Mouse (Mus musculus) inflammation-experienced regulatory T-cells, adult 6 months (primary cell): Measurements from ENCODE around the gene Golga4. TPM values are rescaled to one million over a fixed set of nuclear protein-coding genes. Genes with fewer than 3 reads are reported as not detected.

Experiments
- ATAC-seq: one replicate; pipeline ENCODE4 v1.8.0; 2017
- polyA plus RNA-seq, 3 experiments: library from polyadenylated mRNA; unstranded; fragments of 100-300 nt; shearing (Covaris generic); gene quantifications; one replicate each; pipeline ENCODE4 v1.2.1; 2017

Gene Golga4
- polyA plus RNA-seq, 3 experiments from 2014 or later, result 19.4 to 33.8 (median 29.9) TPM

DNA sequence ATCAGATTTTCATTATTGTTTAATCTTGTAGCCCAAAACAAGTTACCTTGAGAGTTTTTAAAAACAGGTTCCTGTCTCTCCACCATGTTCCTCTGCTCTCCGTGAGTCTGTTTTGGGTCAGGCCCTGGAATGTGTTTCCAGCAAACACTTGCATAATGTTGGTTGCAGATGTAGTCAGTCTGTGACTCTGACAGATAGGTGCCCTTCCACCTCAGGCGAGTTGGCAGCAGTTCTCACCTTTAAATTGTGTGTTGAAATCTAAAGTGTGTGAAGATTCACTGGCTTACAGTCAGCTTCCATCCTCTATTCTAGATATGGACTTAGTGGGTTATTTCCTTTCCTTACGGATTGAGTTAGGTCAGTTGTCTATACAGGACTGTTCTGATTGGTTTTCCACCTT, 23.7 kb downstream of the Golga4 start:
- ATAC-seq, result no peak

DNA sequence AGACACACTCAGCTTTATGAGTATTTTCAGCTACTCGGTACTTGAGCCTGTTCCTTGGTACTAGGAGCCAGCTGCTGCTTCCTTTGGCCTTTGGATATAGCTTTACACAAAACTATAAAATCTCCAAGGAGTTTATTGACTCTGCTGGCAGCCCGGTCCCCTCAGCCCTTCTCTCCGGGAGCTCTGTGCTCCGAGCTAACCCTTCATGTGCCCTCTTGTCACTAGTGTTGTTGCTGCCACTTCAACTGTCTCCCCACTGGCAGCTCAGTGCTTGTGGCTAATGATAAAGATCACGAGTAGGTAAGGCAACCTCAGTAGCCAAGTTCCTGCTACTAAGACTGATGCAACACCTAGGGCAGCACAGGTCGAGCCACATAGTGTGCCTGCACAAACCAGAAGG, 24.6 kb downstream of the Golga4 start:
- ATAC-seq, result no peak

DNA sequence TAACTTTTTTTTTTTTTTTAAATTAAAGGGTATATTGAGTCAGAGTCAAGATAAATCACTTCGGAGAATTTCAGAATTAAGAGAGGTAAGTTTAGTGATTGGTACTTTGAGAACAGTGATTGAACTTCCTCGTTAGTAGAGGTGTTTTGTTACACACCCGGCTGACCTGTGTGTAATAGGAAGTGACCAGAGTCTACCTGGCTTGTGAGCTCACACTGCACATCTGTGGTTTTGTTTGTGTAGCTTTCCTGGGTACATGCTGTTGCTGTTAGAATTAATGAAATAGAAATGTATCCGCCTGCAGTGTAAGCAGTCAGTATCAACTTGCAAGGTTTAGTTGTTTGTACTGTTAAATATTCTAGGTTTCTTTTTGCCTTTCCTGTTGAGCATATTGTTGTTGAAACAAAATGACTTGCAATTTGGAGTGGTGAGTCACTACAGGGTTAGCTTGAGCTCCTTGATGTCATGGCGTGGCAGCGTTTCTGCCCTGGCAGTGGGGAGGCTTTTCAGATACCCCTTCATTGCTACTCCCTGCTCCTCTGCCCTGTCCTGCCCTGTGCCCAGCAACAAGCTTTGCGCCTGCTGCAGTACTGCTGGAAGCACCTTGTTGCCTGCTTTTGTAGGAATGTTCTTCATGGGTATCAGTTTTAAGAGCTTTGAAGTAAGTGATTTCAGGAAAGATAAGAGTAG, 26.6 kb downstream of the Golga4 start:
- no peak for ATAC-seq

DNA sequence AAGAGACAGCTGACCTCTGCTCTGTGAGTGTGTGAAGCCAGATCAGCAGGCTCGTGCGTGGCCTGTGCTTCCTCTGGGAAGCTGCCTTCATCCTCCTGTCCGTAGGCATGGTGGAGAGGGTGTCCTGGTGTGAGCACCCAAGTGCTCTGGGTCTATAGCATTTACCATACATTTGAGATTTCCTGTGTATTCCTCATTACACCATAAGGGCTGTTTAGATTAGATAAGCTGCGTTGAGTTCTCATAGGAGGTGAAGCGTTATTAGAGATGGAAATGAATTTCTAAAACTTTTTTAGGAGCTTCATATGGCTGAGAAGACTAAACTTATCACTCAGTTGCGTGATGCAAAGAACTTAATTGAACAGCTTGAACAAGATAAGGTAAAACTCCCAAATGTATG, 30.9 kb downstream of the Golga4 start:
- no peak for ATAC-seq

DNA sequence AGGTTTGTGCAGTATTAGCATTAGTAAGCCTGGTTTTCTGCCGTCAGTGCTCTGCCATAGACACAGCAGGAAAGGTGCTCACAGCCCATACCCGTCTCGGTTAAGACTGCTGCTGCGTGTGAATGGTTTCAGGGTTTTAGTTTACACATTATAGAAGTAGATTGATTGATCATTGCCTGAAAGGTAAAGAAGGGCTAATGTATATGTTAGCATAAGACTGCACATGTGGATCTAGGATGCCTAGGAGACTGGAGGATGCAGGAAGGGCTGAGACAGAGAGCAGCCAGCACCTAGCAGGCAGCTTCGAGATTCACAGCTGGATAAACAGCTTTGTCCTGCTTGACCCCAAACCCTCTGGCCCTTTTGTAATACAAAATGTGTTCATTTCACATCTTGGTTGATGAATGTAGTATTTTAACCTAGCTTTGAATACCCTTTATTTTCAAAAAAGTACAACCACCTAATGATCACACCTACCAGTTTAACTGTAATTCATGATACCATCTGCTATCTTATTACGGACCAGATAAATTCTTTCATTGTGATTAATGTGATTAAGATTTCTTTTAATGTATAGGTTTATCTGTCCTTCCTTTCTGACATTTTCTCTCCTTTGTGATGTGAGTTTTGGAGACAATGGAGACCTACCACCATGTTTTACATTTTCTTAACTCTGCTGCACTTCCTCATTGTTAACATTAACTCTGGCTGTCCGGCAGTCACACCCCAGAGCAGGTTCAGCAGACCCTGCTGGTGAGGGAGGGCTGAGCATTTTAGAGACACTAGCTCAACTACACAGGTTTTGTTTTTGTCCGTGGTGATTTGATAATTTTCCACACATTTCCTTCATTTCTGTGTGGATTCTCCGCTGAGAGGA, 31.6 kb downstream of the Golga4 start:
- ATAC-seq, result no peak

DNA sequence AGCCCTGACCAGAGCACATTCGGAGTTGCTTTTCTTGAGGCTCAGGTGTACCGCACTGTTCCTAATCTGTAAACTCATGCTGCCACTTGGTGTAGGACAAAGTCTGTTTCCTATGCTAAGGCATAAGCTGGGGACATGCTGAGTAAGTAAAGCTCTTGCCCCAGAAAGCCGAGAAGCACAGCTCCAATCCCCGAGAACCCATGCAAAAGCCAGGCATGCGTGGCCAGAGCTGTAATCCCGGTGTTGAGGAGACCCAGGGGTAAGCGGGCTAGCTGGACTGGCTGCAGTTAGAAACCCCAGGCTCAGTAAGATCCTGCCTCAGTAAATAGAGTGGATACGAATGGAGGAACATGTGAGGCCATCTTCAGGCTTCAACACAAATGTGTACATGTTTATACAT, 35.8 kb downstream of the Golga4 start:
- ATAC-seq, result no peak

DNA sequence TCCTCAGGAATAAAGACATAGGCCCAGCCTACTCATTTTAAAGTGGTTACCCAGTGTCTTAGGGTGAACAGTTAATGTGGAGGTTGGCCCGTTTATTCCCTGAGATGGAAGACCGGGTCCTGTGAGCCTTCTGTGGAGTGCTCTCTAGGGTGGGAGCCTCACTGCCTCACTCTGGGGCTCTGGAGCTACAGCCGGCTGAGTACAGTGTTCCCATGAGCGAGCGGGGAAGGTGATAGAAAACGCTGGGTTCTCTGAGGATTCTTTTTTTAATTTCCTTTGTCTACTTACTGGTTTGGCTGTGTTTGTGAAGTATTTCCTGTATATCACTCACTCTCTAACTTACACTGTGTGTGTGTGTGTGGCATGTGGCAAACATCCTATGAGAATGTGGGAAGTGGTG, 39.1 kb downstream of the Golga4 start:
- ATAC-seq, result no peak

DNA sequence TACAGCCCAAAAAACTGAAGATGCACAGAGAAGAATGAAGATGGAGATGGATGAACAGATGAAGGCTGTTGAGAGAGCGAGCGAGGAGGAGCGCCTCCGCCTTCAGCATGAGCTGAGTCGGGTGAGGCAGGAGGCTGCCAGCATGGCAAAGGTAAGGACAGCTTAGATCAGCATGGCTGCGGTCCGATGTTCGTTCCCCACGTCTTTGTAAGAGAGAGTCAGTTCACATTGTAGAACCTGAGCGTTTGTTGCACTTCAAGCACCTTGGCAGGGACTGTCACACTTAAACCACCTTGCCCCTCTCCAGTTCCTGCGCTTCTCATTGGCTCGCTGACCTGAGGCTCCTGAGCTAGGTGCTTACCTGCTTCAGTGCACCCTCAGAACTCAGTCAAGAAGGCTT, 42.6 kb downstream of the Golga4 start:
- no peak for ATAC-seq

DNA sequence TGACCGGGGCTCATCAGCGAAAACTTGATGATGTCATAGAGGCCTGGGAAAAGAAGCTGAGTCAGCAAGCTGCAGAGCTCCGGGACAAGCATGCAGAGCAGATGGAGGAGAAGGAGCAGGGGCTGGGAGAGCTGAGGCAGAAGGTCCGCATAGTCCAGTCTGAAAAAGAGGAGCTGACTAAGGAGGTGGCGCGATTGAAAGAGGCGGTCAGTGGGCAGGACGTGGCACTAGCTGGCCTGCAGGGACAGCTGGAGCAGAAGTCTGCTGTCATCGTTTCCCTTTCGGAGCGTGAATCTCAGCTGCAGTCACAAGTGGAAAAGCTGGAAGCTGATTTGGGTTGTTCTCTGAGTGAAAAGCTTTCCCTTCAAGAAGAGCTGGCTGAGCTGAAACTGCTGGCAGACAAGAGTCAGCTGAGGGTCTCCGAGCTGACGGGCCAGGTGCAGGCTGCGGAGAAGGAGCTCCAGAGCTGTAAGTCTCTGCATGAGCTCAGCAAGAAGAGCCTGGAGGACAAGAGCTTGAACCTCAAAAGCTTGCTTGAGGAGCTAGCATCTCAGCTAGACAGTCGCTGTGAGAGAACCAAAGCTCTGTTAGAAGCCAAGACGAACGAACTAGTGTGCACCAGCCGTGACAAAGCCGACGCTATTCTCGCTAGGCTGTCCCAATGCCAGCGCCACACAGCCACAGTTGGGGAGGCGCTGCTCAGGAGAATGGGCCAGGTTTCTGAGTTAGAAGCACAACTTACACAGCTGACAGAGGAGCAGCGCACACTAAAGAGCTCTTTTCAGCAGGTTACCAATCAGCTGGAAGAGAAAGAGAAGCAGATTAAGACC, 51.1 kb downstream of the Golga4 start:
- no peak for ATAC-seq

DNA sequence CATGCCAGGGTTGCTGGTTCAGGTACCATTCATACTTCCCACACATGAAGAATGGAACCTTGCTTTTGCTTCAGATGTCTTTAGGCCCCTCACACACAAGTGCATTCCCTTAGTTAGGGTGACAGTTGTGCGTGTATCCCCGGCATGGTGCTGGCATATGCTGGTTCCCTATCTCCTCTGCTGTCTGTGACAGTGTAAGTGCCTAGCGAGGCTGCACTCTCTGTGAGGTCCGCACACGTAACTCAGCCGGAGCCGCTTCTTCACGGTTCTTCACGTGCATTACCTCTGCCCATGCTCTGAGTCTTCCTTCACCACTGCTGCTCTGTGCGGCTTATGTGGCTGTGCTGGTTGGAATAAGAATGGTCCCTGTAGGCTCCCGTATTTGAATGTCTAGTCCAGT, 57.3 kb downstream of the Golga4 start:
- no peak for ATAC-seq

DNA sequence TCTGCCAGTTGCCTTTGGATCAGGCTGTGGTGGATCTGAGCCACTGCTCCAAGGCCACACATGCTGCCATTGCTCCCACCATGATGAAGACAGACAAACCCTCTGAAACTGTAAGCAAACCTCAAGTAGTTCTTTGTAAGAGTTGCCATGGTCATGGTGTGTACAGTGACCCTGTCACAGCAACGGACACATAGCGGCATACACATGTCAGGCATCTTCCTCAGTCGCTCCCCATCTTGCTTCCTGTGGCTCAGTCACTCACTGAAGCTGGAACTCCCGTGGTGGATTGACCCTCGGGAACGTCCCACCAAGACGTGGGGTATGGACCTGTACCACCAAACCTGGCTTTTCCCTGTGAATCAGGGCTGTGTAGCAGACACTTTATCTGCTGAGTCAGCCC, 57.8 kb downstream of the Golga4 start:
- ATAC-seq, result no peak

DNA sequence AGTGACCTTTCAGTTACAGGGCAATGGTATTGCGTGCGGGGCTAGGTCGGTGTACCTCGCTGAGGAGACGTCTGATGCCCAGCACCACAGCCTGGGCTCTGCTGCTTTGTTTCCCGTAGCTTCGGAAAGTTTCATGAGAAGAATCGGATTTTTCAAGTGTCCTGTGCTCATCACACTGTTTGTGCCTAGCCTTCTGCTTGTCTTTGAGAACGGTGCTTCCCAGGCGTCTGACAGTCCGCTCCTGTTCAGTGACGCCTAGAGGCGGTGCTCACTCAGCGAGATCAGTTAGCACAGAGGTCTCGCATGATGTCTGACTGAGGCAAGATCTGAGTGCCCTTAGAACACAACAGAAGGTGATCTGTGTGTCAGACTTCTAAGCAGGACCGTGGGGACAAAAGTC, 58.6 kb downstream of the Golga4 start:
- ATAC-seq, result no peak

DNA sequence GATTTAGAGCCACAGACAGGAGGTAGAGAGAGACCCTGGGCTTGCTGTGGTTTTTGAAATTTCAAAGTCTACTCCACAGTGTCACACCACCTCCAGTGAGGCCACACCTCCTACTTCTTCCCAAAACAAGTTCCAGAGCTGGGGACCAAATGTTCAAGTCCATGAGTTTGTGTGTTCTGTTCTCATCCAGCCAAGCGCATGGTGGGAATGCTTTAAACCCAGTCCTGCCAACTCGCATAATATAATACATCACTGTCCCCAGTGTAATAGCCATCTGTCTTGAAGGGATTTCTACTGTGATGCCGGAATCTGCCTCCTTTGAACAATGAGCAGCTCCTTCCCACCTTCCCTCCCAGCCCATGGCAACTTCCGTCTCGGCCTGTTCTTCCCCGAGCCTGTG, 63.3 kb downstream of the Golga4 start:
- ATAC-seq, result no peak

DNA sequence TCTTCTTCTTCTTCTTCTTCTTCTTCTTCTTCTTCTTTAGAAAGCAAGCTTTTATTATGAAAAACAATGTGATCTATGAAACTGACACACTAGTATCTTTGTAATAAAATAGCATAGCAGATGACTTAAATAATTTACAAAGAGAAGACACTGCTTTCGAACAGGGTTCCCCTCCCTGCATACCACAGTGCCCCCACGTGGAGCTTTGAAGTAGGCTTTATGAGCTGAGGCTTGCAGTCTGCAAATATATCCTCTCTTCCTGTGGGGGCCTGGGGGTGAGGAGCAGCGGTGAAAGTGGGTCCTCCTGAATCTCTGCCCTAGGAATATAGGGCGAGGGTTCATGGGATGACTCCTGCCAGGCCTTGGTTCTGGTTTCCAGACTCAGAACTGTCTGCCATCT, 64.8 kb downstream of the Golga4 start:
- ATAC-seq, result no peak

DNA sequence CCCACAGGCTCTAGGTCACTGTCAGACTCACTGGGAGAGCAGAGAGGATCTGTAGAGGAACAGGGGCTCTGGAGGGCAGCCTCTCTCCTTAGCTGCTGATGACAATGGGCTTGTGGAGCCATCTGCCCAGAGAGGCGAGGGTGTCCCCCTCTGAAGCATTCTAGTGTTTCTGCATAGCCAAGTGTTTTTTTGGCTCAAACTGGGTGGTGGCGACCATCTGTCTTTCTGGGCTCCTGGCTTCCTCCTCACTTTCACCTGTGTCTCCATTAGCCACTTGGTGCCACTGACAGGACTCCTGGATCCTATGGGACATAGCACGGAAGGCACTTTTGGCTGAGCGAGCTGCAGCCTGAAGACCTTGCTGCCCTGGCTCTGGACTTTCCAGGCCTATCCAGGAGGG, 65.6 kb downstream of the Golga4 start:
- ATAC-seq, result no peak

DNA sequence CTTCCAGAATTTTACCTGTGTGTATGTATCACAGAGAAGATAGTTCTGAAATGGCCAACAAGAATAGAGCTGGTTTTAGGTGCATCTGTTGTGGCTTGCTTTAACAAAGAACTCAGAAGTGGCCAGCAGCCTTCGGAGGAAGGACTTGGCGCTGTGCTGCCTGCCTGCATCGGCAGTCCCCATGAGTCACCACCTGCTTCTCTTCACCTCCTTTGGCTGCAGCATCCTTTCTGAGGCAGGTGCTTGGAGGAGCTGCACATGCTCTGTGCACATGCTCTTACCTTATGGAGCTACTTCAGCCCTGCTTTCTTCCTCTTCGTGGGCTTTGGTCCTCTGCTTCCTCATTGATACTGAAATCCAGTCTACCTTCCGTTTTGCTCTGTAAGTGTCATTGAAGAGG, 68.8 kb downstream of the Golga4 start:
- no peak for ATAC-seq

DNA sequence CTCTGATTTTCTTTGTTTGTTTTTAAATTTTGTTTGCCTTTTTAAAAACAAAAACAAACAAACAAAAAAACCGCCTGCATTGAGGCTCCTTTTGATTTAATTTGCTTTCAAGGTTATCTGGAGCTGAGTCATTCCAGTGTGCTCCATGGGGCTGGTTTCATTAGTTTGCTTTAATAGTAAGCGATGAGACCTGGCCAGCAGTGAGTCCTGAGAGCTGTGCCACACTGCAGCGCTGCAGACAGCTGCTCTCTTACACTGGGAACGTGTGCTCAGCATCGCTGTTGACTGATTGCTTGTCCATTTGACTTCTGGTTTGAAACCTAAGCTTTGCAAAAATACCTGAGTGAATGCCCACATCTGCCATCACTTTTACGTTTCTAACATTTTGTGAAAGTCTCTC, 74.3 kb downstream of the Golga4 start:
- ATAC-seq, result no peak

DNA sequence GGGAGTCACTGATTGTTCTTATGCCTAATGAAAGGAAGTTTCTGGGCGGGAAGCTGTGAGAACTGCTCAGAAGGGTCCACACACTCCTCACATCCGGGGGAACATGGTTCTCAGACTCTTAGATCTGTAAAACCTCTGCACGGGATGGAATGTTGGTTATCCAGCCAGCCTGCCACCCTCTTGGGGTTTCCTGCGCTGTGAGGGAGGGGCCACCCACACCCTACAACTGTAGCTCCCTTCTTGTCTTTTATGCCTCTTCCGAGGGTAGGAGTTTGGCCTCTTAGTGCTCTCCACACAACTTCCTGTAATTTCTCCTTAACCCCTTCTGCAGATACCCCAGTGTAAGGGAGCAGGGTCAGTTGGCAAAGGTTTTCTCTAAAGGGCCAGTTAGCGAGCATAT, 76.7 kb downstream of the Golga4 start:
- no peak for ATAC-seq

DNA sequence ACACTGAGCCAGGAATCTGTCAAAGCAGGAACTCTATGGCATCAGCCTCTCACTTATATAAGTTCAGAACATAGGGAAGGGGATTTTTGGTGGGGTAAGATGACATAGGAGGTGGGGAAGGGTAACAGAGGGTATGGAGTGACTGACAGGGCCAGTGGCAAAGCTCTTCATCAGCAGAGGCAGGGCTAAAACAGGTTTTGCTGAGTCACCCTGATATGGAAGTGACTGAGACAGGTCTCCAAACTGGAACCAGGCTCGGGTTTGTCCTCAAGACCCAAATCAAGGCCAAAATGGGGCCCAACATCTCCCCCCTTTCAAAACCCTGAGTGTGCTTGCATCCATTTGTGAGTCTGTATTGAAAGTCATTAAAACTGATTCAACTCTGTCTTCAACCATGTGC, 78.8 kb downstream of the Golga4 start:
- no peak for ATAC-seq

DNA sequence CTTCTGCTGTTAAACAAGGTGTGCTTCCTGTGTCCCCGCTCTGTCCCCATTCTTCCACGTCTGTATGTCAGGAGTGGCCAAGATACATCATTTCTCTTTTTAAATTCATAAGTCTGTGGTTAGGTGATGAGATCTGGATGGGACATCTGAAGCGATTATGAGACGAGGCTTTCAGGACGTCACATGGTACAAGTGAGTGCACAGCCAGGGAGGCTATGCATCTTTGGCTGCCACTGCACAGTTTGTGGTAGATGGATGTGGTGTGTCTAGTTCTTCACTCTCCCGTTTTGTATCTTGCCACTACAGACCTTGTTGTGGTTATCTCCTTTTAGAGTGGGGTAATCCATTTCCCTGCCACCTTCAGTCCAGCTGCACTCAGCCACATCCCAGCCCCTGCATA, 79.9 kb downstream of the Golga4 start:
- no peak for ATAC-seq

DNA sequence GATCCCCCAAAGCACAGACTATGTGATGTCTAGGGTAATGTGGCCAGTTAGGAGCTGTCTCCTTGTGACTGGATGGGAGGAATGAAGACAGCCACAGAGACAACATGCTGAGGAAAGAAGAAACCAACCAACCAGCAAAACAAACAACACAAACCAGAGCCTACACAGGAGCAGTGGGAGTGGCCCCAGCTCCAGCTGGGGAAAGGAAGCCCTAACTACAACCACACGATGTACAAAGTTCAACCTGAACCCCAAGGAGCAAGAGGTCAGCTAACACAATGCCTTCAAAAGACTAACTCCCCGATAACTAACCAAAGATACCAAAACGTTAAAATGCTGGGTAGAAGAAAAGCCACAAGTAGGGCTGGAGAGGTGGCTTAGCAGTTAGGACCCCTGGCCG, 81.0 kb downstream of the Golga4 start:
- ATAC-seq, result no peak

DNA sequence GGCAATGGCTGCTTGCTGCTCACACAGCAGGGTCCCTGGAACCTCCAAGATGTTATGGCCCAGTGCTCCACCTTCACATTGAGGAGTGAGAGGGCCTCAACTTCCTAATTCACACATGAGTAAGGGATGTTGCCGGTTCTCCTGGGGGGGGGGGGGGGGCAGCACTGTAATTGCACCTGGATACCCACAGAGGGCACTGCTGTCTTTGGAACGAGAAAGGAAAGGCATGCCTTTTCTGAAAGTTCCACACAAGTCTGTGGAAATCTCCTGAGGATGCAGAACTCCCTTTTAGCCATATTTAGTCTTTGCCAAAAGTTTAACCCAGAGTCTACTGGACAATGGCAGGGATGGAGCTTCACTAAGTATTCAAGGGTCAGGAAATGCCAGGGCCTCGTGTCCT, 83.2 kb downstream of the Golga4 start:
- ATAC-seq, result no peak

DNA sequence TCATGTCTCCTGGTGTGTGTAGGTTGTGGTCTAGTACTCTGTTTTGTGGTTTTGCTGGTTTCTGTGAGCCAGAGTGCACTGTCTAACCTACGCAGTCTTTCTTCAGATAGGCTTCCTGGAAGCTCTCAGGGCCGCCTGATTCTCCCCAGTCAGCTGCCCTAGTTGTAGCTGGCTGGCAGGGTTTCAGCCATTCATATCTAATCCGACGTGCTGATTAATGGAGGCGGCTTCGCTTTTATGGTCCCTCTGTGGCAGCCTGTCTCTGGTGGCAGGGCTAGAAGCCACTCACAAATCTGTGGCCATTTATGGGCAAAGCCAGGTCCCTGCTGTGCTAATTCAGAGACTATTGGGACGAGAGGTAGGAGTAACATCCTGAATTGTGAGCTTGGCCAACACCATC, 84.2 kb downstream of the Golga4 start:
- no peak for ATAC-seq

DNA sequence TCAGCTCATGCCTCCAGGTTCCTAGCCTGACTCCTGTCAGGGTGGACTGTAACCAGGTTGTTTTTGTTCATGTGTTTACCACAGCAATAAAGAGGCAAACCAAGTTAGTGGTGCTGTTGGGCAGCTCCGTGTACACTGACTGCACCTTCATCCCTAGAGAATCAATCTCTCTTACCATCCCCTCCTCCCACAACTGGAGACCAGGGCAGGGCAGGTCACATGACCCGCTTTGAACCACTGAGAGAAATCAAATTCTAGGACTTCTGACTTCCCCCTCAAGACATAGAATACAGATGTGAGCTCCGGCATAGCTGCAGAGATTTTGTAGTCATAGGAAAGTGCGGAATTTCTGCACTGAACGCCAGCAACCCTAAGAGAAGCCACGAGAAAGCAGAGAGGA, 85.6 kb downstream of the Golga4 start:
- ATAC-seq, result no peak
